Mouse (Mus musculus): ENCODE measurements around the gene Bsdc1.

GRCm38 (mm10) chr4:129456126-129456525, 5.3 kb upstream of the Bsdc1 start:
- TF ChIP-seq CTCF (IDR thresholded peaks at IDR 0.05) (no peak), EP300 (IDR thresholded peaks at IDR 0.05; ENCODE audit: insufficient read depth, low read depth, low read length) (no peak), POLR2A (IDR thresholded peaks at IDR 0.05; ENCODE audit: insufficient read depth, low read depth, low read length) (no peak)

Measured in heart, adult 2 months (tissue).